Mouse (Mus musculus): ENCODE measurements at regions not wholly inside any gene's neighbourhood (a gene's known extent, or its start where the extent isn't known, plus 50 kb on each side); places are given as distances from the start of the nearest gene placed in this dataset.

DNA sequence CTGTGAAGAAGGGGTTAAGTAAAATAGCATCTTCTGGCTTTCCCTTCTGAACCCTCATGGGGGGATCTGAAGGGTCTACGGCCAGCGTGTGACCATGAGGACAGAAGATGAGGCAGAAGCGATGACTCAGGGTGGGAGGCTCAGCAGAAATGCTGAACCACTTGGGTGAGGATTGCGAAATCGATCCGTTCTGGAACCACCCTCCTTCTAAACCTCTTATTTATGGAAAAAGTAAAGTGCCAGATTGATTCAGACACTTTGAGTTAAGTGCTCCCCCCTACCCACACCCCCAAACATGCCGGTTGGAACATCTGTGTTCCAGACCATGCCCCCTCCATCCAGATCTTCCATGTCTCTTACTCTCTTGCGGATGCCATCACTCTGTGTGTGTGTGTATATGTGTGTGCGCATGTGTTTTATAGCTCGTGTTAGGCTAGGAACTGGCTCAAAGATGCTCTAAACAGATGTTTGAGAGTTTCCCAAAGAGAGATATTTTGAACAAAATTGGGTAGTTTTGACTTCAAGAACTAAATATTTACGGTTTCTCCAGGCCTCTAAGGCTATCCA lies 190.2 kb upstream of the Prickle1 start:
- TF ChIP-seq CTCF (IDR thresholded peaks at IDR 0.05; ENCODE audit: low read depth) (no peak), EP300 (IDR thresholded peaks at IDR 0.05; ENCODE audit: low read depth) (no peak)

All from liver, embryonic 14.5 days (tissue).